Mouse (Mus musculus): ENCODE data around the gene Atxn2.

DNA sequence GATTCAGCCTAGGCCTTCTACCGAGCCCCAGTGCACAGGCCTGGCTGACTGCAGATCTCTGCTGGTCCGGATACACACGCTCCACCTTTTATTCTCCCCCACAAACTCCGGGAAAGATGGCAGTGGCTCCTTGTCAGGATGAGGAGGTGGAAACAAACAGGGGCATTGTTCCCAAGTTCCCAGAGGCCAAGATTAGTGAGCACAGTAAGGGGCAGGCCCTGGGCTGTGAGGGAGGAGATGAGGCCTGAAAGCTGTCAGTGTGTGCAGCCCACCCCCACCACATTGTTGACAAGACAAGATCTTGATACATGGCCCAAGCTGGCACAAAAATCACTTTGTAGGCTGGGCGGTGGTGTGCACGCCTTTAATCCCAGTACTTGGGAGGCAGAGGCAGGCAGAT lies 14.4 kb upstream of the Atxn2 start:
- TF ChIP-seq CTCF (IDR thresholded peaks at IDR 0.05; ENCODE audit: low read depth) = no peak
- no peak for TF ChIP-seq EP300 (IDR thresholded peaks at IDR 0.05; ENCODE audit: low read depth)

Data from liver, postnatal 0 days (tissue).